Mouse (Mus musculus) adrenal gland, adult 2 months (tissue): ENCODE data around the gene Gm13030. TPM values are rescaled to one million over a fixed set of nuclear protein-coding genes. Genes with fewer than 3 reads are reported as not detected.
"Not testable (repeated sequence)": the region's sequence is repeated elsewhere in the genome, so short reads cannot be mapped to it uniquely, and the experiment has no call there.

ENCODE experiments used
- DNase-seq: peaks from one replicate; pipeline ENCODE4 v3.0.0; 2021
- polyA plus RNA-seq: library from polyadenylated mRNA; depleted of rRNA; stranded (reverse); fragments of >200 nt; gene quantifications from 2 replicates; pipeline ENCODE4 v1.2.3, GENCODE M21; 2012
- total RNA-seq, 2 experiments: library from RNA; stranded (reverse); gene quantifications; 2 replicates each; pipeline ENCODE4 v1.2.3; 2021

Gene Gm13030
- total and polyA plus RNA-seq, 3 experiments, result not detected

DNA sequence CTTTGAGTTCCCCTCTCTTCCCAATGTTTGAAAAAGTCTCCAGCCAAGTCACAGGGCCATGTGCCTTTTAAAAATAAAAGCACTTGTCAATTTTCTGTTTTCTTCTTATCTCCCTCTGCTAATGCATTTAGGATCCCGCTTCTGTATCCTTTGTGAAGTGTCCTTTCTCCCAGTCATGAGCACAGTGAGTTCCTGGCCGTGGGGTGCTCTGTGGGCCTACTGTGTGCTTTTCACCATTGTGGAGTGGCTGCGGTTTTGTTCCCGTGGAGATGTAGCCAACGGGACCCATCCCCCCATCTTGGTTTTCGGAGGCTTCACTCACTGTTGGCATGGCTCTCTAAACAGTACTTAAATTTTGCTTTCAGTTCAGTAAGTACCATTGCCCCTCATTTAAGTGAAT lies 7.8 kb downstream of the Gm13030 start:
- DNase-seq, result no peak

DNA sequence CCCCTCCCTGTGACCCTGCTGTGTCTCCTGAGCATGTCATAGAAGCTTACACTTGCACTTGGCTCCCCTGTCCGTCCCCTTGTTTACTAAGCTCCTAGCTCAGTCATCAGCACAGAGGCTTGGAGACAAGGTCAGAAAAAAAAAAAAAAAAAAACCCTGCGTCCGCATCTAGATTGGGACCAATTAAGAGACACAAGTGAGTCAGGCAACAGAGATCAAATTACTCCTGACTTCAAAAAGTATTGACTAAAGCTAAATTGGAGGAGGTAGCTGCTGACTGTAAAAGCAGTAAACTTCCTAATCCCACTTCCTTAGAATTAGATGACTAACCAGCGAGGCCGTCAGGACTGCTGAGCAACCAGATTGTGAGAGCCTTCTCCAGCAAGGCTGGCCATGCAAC lies 8.7 kb downstream of the Gm13030 start:
- DNase-seq, result no peak

DNA sequence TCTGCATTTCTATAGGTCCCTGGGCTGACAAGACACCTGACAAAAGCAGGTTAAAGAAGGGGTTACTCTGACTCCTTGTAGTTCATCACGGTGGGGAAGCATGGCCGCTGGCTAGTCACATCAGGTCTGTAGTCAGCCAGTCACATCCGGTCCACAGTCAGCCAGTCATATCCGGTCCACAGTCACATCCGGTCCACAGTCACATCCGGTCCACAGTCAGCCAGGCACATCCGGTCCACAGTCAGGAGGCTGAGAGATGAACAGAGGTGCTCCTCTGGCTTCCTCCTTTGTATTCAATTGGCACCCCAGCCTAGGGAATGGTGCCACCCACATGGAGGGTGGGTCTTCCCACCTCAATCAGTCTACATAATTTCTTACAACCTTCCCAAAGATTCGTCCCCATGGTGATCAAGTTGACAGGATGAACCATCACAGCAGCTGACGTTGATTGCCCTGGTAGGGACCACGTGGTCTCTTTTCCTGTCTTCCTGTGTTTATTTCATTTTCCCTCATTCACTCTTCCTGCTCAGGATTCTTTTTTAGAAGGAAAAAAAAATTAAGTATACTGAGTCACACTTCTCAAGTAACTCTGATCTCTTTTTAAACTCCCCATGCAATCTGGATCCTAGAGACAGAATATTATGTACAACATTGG lies 10.3 kb downstream of the Gm13030 start, which contains the start of gene Pla2g5:
TSS of gene Pla2g5 (minus strand) at position 139 of the 655 bp plus-strand sequence.
- DNase-seq, result no peak

- peak; percentile 71 for DNase-seq
These were observed 14.0 kb downstream of the Gm13030 start for GRCm38 (mm10) chr4:138859728-138860127.

DNA sequence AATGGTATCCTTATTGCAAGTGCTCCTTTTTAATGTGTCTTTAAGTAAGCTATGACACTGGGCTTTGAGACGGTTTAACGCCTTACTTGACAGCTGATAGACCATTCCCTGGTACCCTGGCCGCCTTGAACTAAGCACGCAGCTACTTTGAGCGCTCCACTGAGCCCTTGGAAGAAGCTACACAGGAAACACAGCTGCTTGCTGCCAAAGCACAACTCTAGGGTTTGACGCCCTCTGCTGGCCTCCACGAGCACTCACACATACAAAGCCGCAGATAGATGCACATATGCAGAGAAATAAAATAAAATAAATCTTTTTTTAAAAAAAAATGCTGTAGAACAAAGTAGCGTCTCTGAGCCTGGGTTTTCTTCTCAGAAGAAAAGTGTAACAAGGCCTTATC lies 14.5 kb downstream of the Gm13030 start:
- DNase-seq, result no peak

DNA sequence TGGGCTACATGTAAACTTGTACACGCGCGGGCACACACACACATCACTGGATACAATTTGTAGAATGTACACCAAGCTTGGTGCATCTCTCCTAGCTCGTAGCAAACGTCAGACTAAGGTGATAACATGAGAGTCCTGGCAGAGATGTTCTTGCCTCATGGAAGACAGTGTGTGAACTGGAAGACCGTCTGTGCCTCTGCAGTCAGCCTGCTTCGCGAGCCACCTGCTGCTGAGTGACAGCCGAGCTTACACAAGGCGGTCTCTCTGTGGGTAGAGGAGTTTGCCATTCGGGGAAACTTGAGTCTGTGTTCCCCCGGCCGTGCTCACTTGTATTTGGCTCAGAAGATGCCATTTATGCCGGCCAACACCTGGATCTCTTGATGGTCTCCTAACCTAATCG lies 15.3 kb downstream of the Gm13030 start:
- no peak for DNase-seq

DNA sequence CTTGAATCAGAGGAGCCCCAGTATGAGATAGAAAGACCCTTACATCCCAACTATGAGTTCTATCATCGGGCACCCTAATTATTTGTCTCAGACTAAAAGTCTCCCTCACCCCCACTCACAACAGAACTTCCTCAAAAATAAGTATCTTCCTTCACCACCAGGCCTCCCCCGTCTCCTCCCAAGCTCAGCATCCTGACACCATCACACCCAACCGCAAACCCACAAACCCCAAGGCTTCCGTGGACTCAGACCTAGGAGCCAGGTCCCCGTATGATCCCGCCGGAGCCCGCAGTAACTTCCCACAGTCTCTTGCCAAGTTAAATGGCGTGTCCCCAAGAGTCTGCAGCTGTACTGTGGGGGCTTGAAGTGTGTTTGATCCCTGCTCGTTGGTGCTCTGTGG lies 16.2 kb downstream of the Gm13030 start:
- no peak for DNase-seq

DNA sequence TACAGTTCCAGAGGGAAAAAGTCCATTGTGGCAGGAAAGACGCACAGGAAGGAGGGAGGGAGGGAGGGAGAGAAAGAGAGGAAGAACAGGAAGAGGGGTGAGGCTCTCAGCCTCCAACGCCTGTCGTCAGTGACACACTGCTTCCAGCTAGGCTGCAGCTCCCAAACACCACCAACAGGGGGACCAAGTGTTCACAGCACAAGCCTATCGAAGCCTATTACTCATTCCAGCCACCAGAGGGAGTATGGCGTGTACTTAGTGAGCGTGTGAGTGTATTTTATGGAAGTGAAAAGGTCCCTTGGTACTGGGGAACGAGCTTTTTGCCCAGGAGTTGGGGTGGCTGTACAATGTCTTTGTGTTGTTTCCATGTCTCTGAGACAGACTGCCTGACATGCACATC lies 17.3 kb downstream of the Gm13030 start:
- DNase-seq, result peak; percentile 63

- no peak for DNase-seq
These were observed 18.6 kb downstream of the Gm13030 start for GRCm38 (mm10) chr4:138855092-138855632.

DNA sequence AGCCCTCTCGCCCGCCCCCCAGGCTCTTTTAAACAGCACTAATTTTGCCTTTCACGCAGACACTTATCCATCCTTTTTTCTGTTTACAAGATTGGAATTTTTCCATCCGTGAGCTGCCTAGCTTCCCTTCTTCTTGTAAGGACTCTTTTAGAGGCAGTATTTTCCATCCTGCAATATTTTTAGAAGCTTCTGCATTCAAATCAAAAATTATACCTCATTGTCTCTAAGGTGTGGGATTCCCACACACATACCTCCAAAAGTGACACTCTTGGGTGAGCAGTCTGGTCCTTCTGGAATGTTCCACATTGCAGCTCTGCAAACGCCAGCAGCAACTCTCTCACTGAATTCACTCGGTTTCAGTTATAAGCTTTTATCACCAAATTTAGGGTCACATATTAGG lies 20.8 kb downstream of the Gm13030 start:
- DNase-seq, result no peak

GRCm38 (mm10) chr4:138851463-138851862 lies 22.3 kb downstream of the Gm13030 start:
- peak; percentile 66 for DNase-seq

DNA sequence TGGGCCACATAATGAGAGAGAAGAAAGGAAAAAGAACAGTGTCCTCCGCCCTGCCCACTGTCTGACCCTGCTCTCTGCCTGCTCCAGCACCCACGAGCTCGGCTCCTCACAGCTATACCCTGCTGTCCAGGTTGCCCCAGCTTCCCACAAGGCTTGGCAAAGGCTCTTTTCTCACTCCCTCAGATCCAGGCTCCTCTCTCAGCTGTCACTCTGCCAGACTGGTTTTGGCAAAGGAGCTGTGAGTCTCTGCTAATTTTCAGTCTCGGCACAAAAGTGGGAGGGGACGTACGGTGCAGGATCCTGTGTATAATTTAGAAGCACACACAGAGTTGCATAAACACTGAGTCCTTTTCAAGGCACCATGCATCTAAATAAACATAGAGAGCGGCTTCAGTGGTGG lies 32.4 kb downstream of the Gm13030 start:
- DNase-seq, result no peak

DNA sequence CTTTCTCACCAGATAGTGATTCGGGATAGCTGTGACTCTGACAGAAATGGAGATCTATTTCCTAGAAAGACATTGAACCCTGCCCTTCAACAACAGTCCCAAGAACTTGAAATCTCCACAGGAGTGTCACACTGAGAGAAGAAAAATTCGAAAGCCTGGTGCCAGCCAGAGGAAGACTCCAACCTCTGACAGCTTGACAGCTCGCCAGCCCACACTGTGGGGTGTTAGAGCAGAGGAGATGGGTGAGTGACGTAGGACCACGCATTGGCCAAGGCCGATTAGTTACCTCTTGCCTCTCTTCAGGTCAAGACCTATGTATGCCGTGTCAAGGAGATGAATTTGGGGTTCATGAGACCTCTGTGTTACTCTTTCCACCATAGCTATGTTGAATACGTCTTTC lies 33.0 kb downstream of the Gm13030 start:
- no peak for DNase-seq

DNA sequence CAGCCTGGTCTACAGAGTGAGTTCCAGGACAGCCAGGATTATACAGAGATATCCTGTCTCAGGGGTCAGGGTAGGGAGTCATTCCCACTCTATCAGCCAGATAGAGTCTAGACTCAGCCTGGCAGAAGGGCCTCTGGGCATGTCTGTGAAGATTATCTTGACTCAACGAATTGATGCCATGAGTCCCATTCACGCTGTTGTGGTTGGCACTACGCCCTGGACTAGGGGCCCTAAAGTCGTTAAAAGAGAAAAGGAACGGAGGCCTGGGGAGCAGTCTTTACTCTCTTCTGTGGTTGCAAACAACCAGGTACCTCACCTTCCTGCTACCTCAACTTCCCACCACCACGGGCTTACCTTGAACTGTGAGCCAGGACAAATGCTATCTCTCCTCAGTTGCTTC lies 34.0 kb downstream of the Gm13030 start:
- DNase-seq, result no peak

DNA sequence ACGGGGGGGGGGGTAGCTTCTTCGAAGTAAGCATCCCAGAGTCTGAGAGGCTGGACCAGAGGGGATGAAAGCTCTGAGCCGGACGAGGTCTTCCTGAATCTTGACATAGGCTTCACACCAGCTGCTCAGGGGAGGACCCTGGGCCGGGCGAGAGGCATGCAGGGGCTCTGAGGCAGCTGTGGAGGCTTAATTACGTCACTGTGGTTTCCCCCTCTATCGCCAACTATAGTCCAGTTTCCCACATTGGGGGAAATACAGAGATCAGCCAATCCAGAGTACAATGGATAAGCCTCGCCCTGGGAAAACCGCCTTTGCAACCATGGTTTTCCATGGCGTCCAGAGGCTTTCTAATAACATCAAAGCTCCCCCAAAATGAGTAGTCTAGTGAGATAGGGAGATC lies 46.6 kb downstream of the Gm13030 start:
- DNase-seq, result no peak

DNA sequence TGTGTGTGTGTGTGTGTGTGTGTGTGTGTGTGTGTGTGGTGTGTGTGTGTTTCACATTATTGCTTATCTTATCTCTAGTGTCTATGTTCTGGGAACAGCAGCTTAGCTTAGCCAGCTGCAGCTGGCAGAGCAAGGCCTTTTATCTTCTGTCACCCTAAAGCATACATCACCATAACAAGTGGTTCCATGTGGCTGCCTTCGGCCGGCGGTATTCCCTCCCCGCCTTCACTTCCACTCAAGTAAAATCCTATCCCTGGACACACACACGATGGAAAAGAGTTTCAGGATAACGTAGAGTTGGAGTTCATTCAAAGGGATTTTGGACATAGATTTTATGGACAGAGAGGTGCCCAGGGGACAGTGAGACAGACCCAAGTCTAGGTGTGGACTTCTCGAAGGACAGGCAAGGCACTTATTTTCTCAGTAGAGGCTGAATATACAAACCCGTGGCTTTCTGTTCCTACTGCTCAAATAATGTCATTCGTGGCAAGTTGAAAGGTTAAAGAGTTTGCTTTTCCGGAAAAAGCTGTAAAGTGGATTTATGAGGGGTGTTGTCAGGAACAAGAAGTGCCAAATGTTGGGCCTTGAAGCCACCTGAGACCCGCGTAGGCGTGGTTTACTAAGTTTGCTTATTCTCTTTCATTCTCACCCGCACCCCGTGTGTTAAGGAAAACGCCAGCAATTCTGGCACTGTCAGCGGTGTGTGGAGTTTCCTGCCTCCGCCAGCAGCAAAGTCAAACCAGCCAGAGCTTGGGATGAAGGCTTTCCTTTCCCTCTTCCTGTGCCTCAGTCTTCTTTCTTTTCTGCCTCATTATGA lies 47.8 kb downstream of the Gm13030 start:
- no peak for DNase-seq

- no peak for DNase-seq
These were observed 49.1 kb downstream of the Gm13030 start for GRCm38 (mm10) chr4:138824660-138825059.

DNA sequence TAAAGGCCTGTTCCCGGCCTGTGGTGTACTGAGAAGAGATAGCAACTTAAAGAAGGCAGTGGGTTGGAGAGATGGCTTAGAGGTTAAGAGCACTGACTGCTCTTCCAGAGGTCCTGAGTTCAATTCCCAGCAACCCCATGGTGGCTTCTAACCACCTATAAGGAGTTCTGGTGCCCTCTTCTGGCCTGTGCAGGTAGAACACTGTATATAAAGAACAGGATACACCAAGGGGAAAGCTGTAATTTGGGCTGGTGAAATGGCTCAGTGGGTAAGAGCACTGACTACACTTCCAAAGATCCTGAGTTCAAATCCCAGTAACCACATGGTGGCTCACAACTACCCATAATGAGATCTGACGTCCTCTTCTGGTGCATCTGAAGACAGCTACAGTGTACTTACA lies 49.6 kb downstream of the Gm13030 start:
- not testable (repeated sequence) for DNase-seq

GRCm38 (mm10) chr4:138821036-138821435 lies 52.7 kb downstream of the Gm13030 start:
- DNase-seq, result no peak
